Mouse (Mus musculus) myocyte (in vitro differentiated cells): ENCODE measurements around the gene Zbtb25. TPM values are rescaled to one million over a fixed set of nuclear protein-coding genes. Genes with fewer than 3 reads are reported as not detected.

Experiments used
- H3K27me3 ChIP-seq: one replicate; pipeline ENCODE4 v1.6.1; 2011; ENCODE audit not compliant: control insufficient read depth, insufficient read depth, insufficient read length
- H3K36me3 ChIP-seq: one replicate; pipeline ENCODE4 v1.6.1; 2011; ENCODE audit not compliant: control insufficient read depth, insufficient read depth
- H3K4me2 ChIP-seq: one replicate; pipeline ENCODE4 v1.6.1; 2011; ENCODE audit warnings: low read depth, control low read depth
- H3K4me3 ChIP-seq: one replicate; pipeline ENCODE4 v1.5.1; 2011; ENCODE audit warnings: mild to moderate bottlenecking, control low read depth, moderate library complexity
- H3K79me2 ChIP-seq: one replicate; pipeline ENCODE4 v1.6.1; 2011; ENCODE audit not compliant: control insufficient read depth, insufficient read depth
- H3ac ChIP-seq: one replicate; pipeline ENCODE4 v1.6.1; 2011; ENCODE audit not compliant: control insufficient read depth, insufficient read length
- CEBPB ChIP-seq: IDR thresholded peaks from 2 replicates; pipeline ENCODE4 v1.6.1; 2011; ENCODE audit warnings: mild to moderate bottlenecking, moderate library complexity; ENCODE audit not compliant: poor library complexity, insufficient read depth, severe bottlenecking
- E2F4 ChIP-seq: IDR thresholded peaks from one replicate; pipeline ENCODE4 v1.6.1; 2011; ENCODE audit warnings: mild to moderate bottlenecking, control low read depth, moderate library complexity; ENCODE audit not compliant: insufficient read depth
- MAX ChIP-seq: IDR thresholded peaks from one replicate; pipeline ENCODE4 v1.6.1; 2011; ENCODE audit warnings: low read depth, mild to moderate bottlenecking, control low read depth
- MYOD1 ChIP-seq, 3 experiments: IDR thresholded peaks; one replicate each; pipeline ENCODE4 v1.6.1; 2011; ENCODE audit warnings: control low read depth in 2 of 3, low read depth in 2 of 3, mild to moderate bottlenecking in 2 of 3, moderate library complexity in 1 of 3; ENCODE audit not compliant: insufficient read length in 2 of 3, control insufficient read depth in 1 of 3
- MYOG ChIP-seq, 3 experiments: IDR thresholded peaks; one replicate each; pipeline ENCODE4 v1.6.1; 2011; ENCODE audit warnings: control low read depth in 2 of 3, low read depth in 2 of 3, mild to moderate bottlenecking in 2 of 3; ENCODE audit not compliant: insufficient read length in 2 of 3, control insufficient read depth in 1 of 3, insufficient read depth in 1 of 3
- POLR2A ChIP-seq: IDR thresholded peaks from one replicate; pipeline ENCODE4 v1.6.1; 2011; ENCODE audit warnings: low read depth, mild to moderate bottlenecking, control low read depth, moderate library complexity; ENCODE audit not compliant: insufficient read length
- POLR2AphosphoS2 ChIP-seq: IDR thresholded peaks from one replicate; pipeline ENCODE4 v1.6.1; 2011; ENCODE audit warnings: low read depth, control low read depth; ENCODE audit not compliant: insufficient read length
- REST ChIP-seq: IDR thresholded peaks from one replicate; pipeline ENCODE4 v1.6.1; 2011; ENCODE audit warnings: mild to moderate bottlenecking, control low read depth, moderate library complexity; ENCODE audit not compliant: insufficient read depth, insufficient read length
- SRF ChIP-seq: IDR thresholded peaks from one replicate; pipeline ENCODE4 v1.6.1; 2011; ENCODE audit warnings: low read depth; ENCODE audit not compliant: control insufficient read depth, insufficient read length
- TCF12 ChIP-seq: IDR thresholded peaks from one replicate; pipeline ENCODE4 v1.6.1; 2011; ENCODE audit warnings: mild to moderate bottlenecking, control low read depth; ENCODE audit not compliant: poor library complexity, insufficient read depth, severe bottlenecking
- TCF3 ChIP-seq: IDR thresholded peaks from one replicate; pipeline ENCODE4 v1.6.1; 2011; ENCODE audit warnings: low read depth, control low read depth; ENCODE audit not compliant: insufficient read length
- USF1 ChIP-seq: IDR thresholded peaks from one replicate; pipeline ENCODE4 v1.6.1; 2011; ENCODE audit warnings: low read depth, mild to moderate bottlenecking, control low read depth, moderate library complexity
- polyA plus RNA-seq: library from polyadenylated mRNA; unstranded; fragments of >200 nt; fragmentation: generic; extraction: Trizol; gene quantifications from one replicate; pipeline ENCODE4 v1.2.1, GENCODE M21; 2012; ENCODE audit warnings: missing spikeins

Gene Zbtb25
- polyA plus RNA-seq, 1 experiment: 6.1 TPM

DNA sequence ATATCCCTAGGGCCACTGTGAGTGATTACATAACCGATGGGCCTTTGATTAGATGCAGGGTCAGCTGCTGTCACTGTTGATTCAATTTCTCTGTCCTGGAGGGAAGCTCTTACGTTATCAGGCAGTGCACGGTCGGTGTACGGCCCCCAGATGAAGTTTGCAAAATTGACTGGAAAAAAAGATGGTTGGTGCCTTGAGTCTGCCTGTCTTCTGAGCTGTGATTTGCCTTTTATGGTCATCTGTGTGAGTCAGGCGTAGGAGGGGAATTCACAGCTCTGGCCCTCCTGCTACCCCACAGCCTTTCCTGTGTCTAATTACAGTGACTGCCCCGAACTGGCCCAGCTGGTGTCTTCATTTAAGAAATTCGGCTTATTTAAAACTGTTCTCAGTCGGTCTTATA, 61.4 kb downstream of the Zbtb25 start:
- H3K27me3 ChIP-seq: no peaks in the 10 kb centered on the region
- TF ChIP-seq MYOD1 (IDR thresholded peaks at IDR 0.05; ENCODE audit: control insufficient read depth in 1 of 3, insufficient read length in 2 of 3, low read depth in 2 of 3) (peak in 1 of 3 experiments; percentile 11), SRF (peak; percentile 100), MAX (no peak)
- no peak overlapping the region for H3ac ChIP-seq
- H3K4me2 ChIP-seq: peak overlapping the region; percentile 44
- H3K79me2 ChIP-seq: no peaks in the 10 kb centered on the region
- H3K36me3 ChIP-seq: no peaks in the 10 kb centered on the region
- H3K4me3 ChIP-seq: no peak overlapping the region

DNA sequence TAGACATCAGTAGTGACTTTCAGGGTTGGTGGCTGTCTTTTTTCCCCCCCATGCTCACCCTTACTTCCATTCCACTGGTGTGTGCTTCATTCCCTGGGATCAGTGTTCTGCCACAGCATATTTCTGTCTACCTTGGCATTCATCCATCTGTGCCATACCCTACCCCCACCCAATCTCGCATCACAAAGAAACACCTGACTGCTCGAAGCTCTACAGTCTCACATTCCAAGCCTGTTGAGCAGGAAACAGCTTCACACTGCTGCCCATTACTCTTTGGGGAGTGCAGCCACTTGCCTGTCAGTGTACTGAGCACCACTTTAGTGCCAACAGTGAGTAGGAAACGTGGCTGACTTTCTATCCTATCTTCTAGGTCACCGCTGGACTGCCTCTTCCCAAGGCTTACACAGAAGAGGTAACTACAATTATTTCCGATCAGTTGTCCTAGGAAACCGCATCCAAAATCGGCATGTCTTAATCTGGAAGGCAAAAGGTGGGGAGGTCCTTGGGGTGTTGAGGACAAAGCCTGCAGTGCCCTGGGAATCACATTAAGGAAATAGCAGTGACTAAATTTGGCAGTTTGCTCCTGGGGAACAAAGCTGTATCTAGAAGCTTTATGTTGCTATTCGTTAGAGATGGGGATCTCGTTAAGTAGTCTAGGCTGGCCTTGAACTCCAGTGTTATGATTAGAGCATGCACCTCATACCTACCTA, 62.4 kb downstream of the Zbtb25 start:
- Histone ChIP-seq H3K79me2 (no peaks in the 10 kb centered on the region), H3K27me3 (no peaks in the 10 kb centered on the region), H3K36me3 (no peaks in the 10 kb centered on the region), H3K4me2 (no peak overlapping the region), H3K4me3 (no peak overlapping the region), H3ac (no peak overlapping the region)
- TF ChIP-seq MAX (no peak), POLR2A (no peak), USF1 (no peak), TCF3 (no peak), MYOD1 (IDR thresholded peaks at IDR 0.05; ENCODE audit: control insufficient read depth in 1 of 3, insufficient read length in 2 of 3, low read depth in 2 of 3) (no peak), CEBPB (no peak), SRF (no peak), POLR2AphosphoS2 (no peak), TCF12 (no peak), MYOG (IDR thresholded peaks at IDR 0.05; ENCODE audit: control insufficient read depth in 1 of 3, insufficient read depth in 1 of 3, insufficient read length in 2 of 3, low read depth in 2 of 3) (no peak), REST (no peak), E2F4 (no peak)

DNA sequence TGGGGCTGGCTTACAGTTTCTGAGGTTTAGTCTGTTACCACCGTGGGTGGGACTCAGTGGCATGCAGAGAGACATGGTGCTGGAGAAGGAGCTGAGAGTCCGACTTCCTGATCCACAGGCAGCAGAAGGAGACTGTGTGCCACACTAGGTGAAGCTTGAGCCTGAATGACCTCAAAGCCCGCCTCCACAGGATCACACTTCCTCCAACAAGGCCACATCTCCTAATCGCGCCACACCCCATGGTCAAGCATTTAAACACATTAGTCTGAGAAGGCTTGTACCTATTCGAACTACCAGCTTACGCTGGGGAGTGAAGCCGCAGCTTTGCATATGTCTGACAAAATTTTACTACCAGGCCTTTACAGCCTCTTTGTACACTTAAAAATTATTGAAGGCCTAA, 64.3 kb downstream of the Zbtb25 start:
- no peaks in the 10 kb centered on the region for H3K27me3 ChIP-seq
- H3K79me2 ChIP-seq: no peaks in the 10 kb centered on the region
- H3K36me3 ChIP-seq: peaks cover 15% of the 10 kb centered on the region
- H3ac ChIP-seq: no peak overlapping the region
- no peak for TF ChIP-seq CEBPB
- no peak for TF ChIP-seq MAX
- no peak for TF ChIP-seq TCF3
- TF ChIP-seq SRF: no peak
- no peak for TF ChIP-seq POLR2A
- TF ChIP-seq REST: no peak
- TF ChIP-seq MYOG (IDR thresholded peaks at IDR 0.05; ENCODE audit: control insufficient read depth in 1 of 3, insufficient read depth in 1 of 3, insufficient read length in 2 of 3, low read depth in 2 of 3): no peak
- no peak for TF ChIP-seq POLR2AphosphoS2
- no peak for TF ChIP-seq USF1
- TF ChIP-seq E2F4: no peak
- no peak for TF ChIP-seq TCF12
- TF ChIP-seq MYOD1 (IDR thresholded peaks at IDR 0.05; ENCODE audit: control insufficient read depth in 1 of 3, insufficient read length in 2 of 3, low read depth in 2 of 3): no peak
- no peak overlapping the region for H3K4me3 ChIP-seq
- H3K4me2 ChIP-seq: no peak overlapping the region

DNA sequence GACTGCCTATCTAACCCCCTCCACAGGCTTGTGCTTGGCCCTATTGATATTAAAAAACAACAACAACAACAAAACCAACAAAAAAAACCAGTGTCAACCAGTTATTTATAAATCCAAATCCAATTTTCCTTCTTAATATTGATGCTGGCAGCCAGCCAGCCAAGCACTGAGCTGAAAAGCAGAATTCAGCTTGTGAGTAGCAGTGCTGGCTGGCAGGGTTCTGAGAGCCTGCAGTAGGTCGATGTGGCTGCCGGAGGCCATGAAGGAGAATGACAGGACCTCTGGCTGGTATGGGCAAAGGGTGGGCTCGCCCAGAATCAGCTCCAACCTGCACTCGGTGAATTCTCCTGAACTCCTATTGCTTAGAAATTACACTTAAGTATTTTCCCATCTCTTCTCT, 65.2 kb downstream of the Zbtb25 start:
- H3K36me3 ChIP-seq: peaks cover 16% of the 10 kb centered on the region
- no peaks in the 10 kb centered on the region for H3K27me3 ChIP-seq
- no peak for TF ChIP-seq TCF12
- no peak for TF ChIP-seq SRF
- TF ChIP-seq USF1: no peak
- no peak for TF ChIP-seq TCF3
- TF ChIP-seq MYOD1 (IDR thresholded peaks at IDR 0.05; ENCODE audit: control insufficient read depth in 1 of 3, insufficient read length in 2 of 3, low read depth in 2 of 3): no peak
- TF ChIP-seq E2F4: no peak
- no peak for TF ChIP-seq MAX
- no peak for TF ChIP-seq MYOG (IDR thresholded peaks at IDR 0.05; ENCODE audit: control insufficient read depth in 1 of 3, insufficient read depth in 1 of 3, insufficient read length in 2 of 3, low read depth in 2 of 3)
- TF ChIP-seq CEBPB: no peak
- no peak for TF ChIP-seq POLR2AphosphoS2
- TF ChIP-seq REST: no peak
- no peak for TF ChIP-seq POLR2A
- no peak overlapping the region for H3K4me3 ChIP-seq
- H3ac ChIP-seq: no peak overlapping the region
- H3K4me2 ChIP-seq: no peak overlapping the region
- H3K79me2 ChIP-seq: no peaks in the 10 kb centered on the region

DNA sequence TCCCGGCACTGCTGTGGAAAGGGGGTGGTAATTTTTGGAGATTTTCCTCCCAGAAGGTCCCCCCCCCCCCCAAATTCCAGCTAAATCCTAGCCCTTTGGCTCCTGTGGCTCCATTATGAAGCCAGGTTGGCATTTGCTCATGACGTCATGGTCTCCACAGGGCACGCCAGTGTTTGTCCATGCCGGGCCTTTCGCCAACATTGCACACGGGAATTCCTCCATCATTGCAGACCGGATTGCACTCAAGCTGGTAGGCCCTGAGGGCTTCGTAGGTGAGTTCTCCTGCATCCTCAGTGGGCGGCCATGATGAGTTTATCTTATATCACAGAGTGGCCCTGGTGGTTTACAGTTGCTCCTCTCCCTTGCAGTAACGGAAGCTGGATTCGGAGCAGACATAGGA, 65.9 kb downstream of the Zbtb25 start:
- H3K36me3 ChIP-seq: peaks cover 16% of the 10 kb centered on the region
- H3K27me3 ChIP-seq: no peaks in the 10 kb centered on the region
- H3K4me2 ChIP-seq: no peak overlapping the region
- H3K79me2 ChIP-seq: no peaks in the 10 kb centered on the region
- no peak overlapping the region for H3ac ChIP-seq
- TF ChIP-seq USF1: no peak
- H3K4me3 ChIP-seq: no peak overlapping the region
